Mouse (Mus musculus): ENCODE results near the gene Rbm39.

- TF ChIP-seq CTCF (IDR thresholded peaks at IDR 0.05; ENCODE audit: insufficient read depth, low read depth, low read length) (no peak), POLR2A (IDR thresholded peaks at IDR 0.05; ENCODE audit: insufficient read depth, low read depth, low read length) (no peak)
Measured at GRCm38 (mm10) chr2:156193066-156193862, 13.2 kb upstream of the Rbm39 start.

All from olfactory bulb, adult 2 months (tissue).